ENCODE assay signal across 9 mouse cellular contexts in genomic region chr7:143583956-143584355, GRCm38 (mm10). TPM values are rescaled to one million over a fixed set of nuclear protein-coding genes. Genes with fewer than 3 reads are reported as not detected.
DNase-seq lines count a peak whose midpoint lies in the region; ATAC-seq and TF ChIP-seq lines count a peak whose summit lies in the region.
"Had no signal": no experiment of that assay in that cellular context is flagged by ENCODE, and none has a peak within 500 bp of the region (broad histone marks: within the 10 kb centered on the region; RNA-seq: fewer than 3 reads in every experiment).

No protein-coding gene starts in this region.

- DNase-seq in frontal cortex, postnatal 25 days (ENCODE audit: low spot score in 2 of 2): no peak
- peak; percentile 52 for DNase-seq in forelimb bud, embryonic 11.5 days (ENCODE audit: low read depth, low spot score)
- peak; percentile 73 to 78 for DNase-seq in kidney, postnatal 25 days
- peak; percentile 58 to 72 for DNase-seq in lung, postnatal 4 days
- peak; percentile 61 to 69 for DNase-seq in spleen, postnatal 36 days (ENCODE audit: low spot score in 2 of 2)

- H3K27ac ChIP-seq in bone marrow macrophage, adult 2 months (ENCODE audit: insufficient read depth, low read depth, low read length): no peak overlapping the region
- H3K27ac ChIP-seq: lung, embryonic 15.5 days had no signal

- TF ChIP-seq CTCF in bone marrow macrophage, adult 2 months (IDR thresholded peaks at IDR 0.05; ENCODE audit: low read depth, low read length): peak; percentile 76

- peak; percentile 67; the same call in 1 of the 2 replicates for ATAC-seq in frontal cortex, adult (ENCODE audit: low TSS enrichment)
- peak; percentile 90 for ATAC-seq in CD4-positive, CD25-positive, alpha-beta regulatory T cell, adult 4 months

- no peak for TF ChIP-seq POLR2A in bone marrow macrophage, adult 2 months (IDR thresholded peaks at IDR 0.05; ENCODE audit: borderline replicate concordance, low read depth, low read length)

- no peak overlapping the region for H3K4me3 ChIP-seq in bone marrow macrophage, adult 2 months (ENCODE audit: insufficient read depth, low read length)
- H3K4me3 ChIP-seq: lung, embryonic 15.5 days had no signal

- peaks cover 5% of the 10 kb centered on the region; the same call in 1 of the 2 replicates for H3K4me1 ChIP-seq in bone marrow macrophage, adult 2 months (ENCODE audit: control insufficient read depth, insufficient read depth, low read length)
- H3K4me1 ChIP-seq: lung, embryonic 15.5 days had no signal

RNA-seq across cellular contexts. Expression of gene Cars, which starts 15.9 kb away (rescaled TPM):
- 10 to 100 TPM; 29.5 to 51.5 TPM for polyA plus RNA-seq in CD4-positive, CD25-positive, alpha-beta regulatory T cell, adult 4 months (2017; shearing (Covaris generic))
- 41.6 and 42.5 TPM in 2 replicates for polyA plus RNA-seq in bone marrow macrophage, adult 2 months (2012; ENCODE audit: insufficient read depth, insufficient read length, missing spikeins)

RNA-seq across cellular contexts. Expression of gene Nap1l4, which starts 35.0 kb away (rescaled TPM):
- polyA plus RNA-seq in CD4-positive, CD25-positive, alpha-beta regulatory T cell, adult 4 months (2017; shearing (Covaris generic)): 100 to 1,000 TPM; 288 to 395 TPM
- polyA plus RNA-seq in bone marrow macrophage, adult 2 months (2012; ENCODE audit: insufficient read depth, insufficient read length, missing spikeins): 68.6 and 74.0 TPM in 2 replicates

RNA-seq across cellular contexts. Expression of gene Tnfrsf26, which starts 44.6 kb away (rescaled TPM):
- 100 to 1,000 TPM; 111 to 143 TPM for polyA plus RNA-seq in CD4-positive, CD25-positive, alpha-beta regulatory T cell, adult 4 months (2017; shearing (Covaris generic))
- polyA plus RNA-seq in bone marrow macrophage, adult 2 months (2012; ENCODE audit: insufficient read depth, insufficient read length, missing spikeins): 5.5 and 7.6 TPM in 2 replicates

Comparison
In these comparisons a context has a peak if more than half of its experiments do, and no peak if none do; other contexts are left out.
1. DNase-seq: peak in forelimb bud, embryonic 11.5 days (single experiment), kidney, postnatal 25 days (2 of 2), lung, postnatal 4 days (2 of 2) and spleen, postnatal 36 days (2 of 2); none in frontal cortex, postnatal 25 days (0 of 2).
2. RNA of gene Tnfrsf26, which starts 44.6 kb away (polyA plus RNA-seq): 111 to 143 TPM in CD4-positive, CD25-positive, alpha-beta regulatory T cell, adult 4 months; 5.5 to 7.6 TPM in bone marrow macrophage, adult 2 months; every median in the first group is over 10 times any median in the second.